Mouse (Mus musculus) liver, embryonic 14.5 days (tissue): ENCODE results near the gene Dock7.

Source experiments
- CTCF ChIP-seq: IDR thresholded peaks from 2 replicates; pipeline ENCODE4 v1.5.1; 2016; ENCODE audit warnings: antibody characterized with exemption, low read depth, control low read depth
- EP300 ChIP-seq: IDR thresholded peaks from 2 replicates; pipeline ENCODE4 v1.6.1; 2016; ENCODE audit warnings: antibody characterized with exemption, low read depth

- no peak for TF ChIP-seq CTCF
- no peak for TF ChIP-seq EP300
Measured at GRCm38 (mm10) chr4:98922061-98922642, 198.6 kb downstream of the Dock7 start.
